Mouse (Mus musculus) telencephalon, adult 2 months (tissue): Measurements from ENCODE around the gene Acot8.

Source experiments
- DNase-seq: peaks from one replicate; pipeline ENCODE4 v3.0.0-alpha.2; 2011; ENCODE audit warnings: low read depth, low spot score

Gene Acot8

DNA sequence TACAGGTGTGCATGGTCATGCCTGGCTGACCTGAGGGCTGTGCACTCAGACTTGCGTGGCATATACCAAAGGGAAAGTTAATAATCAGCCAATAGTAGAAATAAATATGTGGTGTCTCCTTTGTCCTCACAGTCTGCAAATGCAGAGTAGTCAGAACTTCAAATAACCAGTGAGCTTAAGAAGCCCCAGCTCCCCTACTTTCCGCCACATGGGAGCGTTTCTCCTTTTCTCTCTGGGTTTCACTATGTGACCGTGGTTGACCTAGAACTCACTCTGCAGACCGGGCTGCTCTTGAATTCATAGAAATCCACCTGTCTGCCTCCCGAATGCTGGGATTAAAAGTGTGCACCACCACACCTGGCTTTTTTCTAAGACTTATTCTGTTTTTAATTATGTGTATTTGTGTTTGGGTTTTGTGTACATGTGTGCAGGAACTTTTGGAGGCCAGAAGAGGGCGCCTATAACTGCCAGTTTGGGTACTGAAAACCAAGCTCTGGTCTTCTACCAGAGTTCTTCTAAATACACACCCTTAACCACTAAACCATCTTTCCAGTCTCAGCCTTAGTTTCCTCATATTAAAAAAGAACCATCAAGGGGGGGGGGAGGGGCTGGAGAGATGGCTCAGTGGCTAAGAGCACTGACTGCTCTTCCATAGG is 20.6 kb downstream of the Acot8 start:
- no peak for DNase-seq

- no peak for DNase-seq
Observed at GRCm38 (mm10) chr2:164781876-164782275, 22.8 kb downstream of the Acot8 start.

GRCm38 (mm10) chr2:164779481-164780086 is 25.1 kb downstream of the Acot8 start, which contains the start of gene Tnnc2:
Gene Tnnc2 (minus strand): TSS chr2:164779967.
- DNase-seq, result no peak

- no peak for DNase-seq
Observed at GRCm38 (mm10) chr2:164778809-164779208, 25.9 kb downstream of the Acot8 start.

GRCm38 (mm10) chr2:164778015-164778287 is 26.7 kb downstream of the Acot8 start:
- no peak for DNase-seq

DNA sequence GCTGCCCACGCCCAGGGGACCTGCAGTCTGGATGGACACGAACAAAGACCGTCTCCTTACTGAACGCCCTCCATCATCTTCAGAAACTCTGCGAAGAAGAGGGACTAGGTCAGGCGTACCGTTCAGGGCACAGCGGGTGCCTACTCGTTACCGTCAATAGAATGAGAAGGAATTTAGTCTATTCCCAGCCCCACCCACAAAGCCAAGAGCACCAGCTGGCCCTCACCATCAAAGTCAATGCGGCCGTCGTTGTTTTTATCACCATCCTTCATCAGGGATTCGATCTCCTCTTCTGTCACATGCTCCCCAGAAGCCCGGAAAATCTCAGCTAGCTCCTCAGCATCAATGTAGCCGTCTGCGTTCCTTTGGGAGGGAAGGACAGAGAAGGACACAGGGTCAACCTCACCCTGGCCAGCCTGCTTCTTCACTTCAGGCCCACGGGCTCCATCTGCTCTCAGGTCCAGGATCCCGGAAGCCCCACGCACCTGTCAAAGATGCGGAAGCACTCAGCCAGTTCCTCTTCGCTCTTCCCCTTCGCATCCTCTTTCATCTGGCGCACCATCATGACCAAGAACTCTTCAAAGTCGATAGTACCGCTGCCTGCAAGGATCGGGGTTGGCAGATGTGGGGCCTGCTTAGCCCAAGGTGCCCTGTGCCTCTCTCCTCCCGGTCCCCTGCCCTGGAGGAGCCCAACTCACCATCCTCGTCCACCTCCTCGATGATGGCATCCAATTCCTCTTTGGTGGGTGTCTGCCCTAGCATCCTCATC is 27.3 kb downstream of the Acot8 start:
- DNase-seq, result no peak

DNA sequence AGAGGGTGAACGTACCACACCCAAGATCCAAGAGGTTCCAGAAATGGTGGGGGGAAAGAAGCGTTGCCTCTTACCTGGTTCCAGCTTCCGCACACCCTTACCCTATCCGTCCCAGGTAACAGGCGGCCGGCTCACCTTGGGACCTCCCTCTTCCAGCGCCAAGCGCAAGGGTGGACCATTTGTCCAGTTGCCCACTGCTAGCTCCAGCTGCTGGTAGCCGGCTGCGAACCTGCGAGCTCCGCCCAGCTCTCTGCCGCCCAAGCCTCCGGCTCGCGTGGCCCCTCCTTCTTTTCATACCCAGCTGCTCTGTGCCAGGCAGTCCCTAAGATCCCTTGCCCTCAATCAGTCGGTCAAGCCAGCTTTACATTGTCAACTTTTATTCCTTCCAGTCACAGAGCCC is 27.9 kb downstream of the Acot8 start:
- no peak for DNase-seq

GRCm38 (mm10) chr2:164776130-164776529 is 28.6 kb downstream of the Acot8 start:
- no peak for DNase-seq

DNA sequence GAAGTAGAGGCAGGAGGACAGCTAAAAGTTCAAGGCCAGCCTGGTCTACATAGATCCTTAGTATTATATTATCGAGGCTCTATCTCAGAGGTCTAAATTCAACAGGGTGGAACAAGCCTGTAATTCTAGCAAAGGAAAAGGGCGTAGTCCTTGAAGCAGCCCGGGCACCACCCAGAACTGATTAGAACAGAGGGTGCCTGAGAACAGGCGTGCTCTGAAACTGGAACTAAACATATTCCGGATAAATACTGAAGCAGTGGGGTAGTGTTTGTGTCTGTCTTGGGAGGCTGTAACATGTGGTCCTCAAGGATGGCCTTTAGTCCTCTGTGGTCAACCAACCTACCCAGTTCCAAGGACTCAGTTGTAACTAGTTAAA is 30.7 kb downstream of the Acot8 start:
- DNase-seq, result no peak

DNA sequence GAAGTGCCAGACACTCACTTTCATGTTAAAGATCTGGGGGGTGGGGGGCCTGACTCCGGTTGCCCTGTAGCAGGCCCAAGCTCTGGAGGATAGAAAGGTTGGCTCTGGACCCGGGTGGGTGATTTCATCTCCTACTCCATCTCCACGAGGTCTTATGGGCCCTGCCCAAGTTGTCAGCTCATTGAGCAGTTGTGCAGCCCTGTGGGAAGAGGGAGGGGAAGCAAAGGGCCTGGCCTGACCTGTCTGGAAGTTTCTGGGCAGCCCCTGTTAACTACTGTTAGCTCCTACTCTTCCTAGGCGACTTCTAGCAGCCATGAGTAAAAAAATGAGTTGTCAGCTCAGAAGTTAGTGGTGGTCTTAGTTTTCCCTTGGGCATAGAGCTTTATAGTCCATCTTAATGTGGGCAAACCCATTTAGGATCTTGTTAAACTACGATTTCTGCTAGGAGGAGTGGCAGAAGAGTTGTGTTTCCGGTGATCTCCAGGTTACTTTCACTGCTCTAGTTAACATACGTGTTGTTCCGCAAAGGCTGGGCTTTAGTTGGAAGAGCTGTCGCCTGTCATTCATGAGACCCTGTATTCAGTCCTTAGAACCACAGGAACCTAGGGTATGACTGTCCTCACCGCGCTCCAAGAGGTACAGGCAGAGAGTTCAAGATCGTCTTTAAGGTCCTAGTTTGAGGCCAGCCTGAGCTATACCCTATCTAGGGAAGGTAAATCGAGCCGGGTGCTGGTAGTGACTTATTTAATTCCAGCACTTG is 31.3 kb downstream of the Acot8 start:
- no peak for DNase-seq

DNA sequence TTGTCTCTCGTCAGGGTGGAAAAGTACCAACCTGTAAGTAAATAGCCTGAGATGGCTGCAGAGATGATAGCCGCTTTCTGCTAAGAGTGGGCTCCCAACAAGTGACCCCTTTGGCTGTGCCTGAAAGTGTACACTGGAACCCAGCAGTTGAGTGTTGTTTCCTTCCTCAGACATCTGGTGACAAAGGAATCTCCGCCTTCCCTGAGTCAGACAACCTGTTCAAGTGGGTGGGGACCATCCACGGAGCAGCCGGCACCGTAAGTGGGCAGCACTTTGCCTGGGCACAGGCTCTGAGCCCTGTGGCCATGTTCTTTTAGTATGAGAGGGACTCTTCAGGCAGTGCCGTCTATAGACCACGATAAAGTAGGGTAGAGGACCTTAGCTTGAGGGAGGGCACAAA is 33.6 kb downstream of the Acot8 start:
- no peak for DNase-seq

DNA sequence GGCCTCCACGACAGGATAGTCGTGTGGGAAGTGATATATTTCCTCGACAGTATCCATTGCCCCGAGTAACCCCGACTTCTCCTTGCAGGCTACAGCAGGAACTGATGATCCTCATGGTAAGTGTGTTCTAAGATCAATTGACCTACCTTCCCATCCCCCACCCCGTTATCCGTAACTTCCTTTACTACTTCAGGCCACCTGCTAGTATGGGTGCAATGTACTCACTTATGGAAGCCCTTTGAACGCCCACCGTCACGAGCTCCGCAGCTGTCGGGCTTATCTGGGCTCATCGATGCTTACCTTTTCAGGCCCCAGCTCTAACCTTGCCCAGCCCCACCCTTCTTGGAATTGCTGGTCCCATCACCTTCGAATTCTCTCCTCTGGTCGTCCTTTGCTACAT is 34.4 kb downstream of the Acot8 start:
- no peak for DNase-seq

- DNase-seq, result peak; percentile 97
Observed at GRCm38 (mm10) chr2:164769258-164770037, 35.2 kb downstream of the Acot8 start, which contains the start of gene Ube2c. Gene Ube2c (plus strand): TSS chr2:164769898.

DNA sequence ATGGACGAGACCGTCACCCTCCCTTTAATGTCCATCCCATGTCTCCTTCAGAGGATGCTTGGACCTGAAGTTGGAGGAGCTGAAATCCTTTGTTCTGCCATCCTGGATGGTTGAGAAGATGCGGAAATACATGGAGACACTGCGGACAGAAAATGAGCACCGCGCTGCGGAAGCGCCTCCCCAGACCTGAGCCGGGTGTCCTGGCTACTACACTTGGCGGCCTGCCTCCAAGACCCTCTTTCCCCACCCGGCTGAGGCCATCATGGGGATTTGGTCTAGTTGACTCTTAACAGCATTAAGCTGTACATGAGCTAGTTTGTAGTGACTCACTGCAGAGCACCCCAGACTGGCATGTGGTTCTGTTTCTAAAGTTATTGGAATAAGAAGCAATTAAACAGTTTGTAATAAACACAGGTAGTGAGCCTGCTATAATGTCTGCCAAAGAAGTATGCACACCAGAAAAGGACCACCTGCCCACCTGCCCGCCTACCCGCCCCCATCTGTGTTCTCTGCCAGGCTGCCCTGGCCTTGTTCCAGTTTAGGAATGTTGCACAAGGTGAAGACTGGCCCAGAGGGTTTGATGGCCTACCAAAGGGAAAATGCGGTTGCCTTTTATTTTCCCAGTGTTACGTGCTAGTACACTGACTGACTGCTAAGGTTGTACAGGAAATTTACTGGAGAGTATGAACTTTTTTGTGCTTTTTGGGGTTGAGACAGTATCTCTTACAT is 36.7 kb downstream of the Acot8 start:
- no peak for DNase-seq

DNA sequence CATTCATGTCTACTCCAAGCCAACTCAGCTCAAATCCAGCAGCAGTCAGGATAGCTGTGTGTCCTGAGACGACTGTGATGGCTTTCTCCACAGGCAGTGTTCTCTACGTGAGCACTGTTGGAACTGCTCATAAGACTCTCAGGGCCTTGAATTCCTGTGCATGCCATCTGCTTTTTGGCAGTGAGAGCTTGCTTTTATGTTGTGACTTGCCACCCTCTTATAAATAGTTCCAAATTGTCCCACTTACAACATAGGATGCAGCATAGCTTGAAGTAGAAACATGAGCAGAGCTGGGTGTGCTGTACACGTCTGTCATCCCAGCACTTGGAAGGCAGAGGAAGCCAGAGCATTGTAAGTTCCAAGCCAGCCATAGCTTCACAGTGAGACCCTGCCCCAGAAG is 38.8 kb downstream of the Acot8 start:
- DNase-seq, result peak; percentile 84

DNA sequence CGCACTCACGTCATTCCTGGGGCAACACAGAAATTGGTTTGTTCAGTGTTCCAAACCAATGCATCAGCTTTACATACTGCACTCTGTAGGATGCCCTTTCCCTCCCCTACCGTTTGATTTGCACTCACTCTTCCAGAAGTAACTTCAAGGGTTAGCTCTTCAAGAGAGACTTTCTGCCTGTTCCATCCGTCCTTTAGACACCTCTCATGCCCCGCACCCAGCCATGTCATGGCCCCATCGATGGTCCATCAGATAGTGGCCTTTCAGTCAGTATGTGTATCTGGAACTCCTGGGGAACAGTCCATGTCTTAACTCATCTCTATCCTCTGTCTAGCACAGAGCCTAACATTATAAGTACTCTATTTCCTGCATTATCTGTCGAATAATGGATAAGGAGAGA is 42.1 kb downstream of the Acot8 start:
- DNase-seq, result no peak

GRCm38 (mm10) chr2:164761971-164762370 is 42.7 kb downstream of the Acot8 start:
- no peak for DNase-seq

DNA sequence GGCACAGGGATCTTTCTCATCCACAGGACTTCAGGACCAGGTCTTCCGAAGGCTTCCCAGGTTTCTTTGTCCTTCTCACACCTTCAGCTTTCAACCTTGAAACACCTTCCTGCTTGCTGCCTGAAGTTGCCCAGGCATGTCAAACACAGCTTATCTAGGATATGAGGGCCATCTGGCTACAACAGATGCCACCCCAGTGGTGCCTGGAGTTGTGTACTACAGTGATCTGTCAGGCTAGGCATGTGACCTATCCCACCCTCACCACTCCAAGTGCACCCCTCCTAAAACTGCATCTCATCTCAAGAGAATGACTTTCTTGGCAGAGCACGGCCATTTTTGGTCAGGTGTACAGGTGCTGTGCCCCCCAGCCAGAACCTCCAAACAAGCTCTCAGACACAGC is 43.2 kb downstream of the Acot8 start:
- DNase-seq, result no peak

GRCm38 (mm10) chr2:164760059-164760833 is 44.4 kb downstream of the Acot8 start:
- DNase-seq, result no peak

GRCm38 (mm10) chr2:164758692-164759091 is 46.0 kb downstream of the Acot8 start:
- no peak for DNase-seq
